Mouse (Mus musculus) layer of hippocampus, adult 2 months (tissue): ENCODE measurements around the gene Dmrtc1c2. TPM values are rescaled to one million over a fixed set of nuclear protein-coding genes. Genes with fewer than 3 reads are reported as not detected.
"Not testable (repeated sequence)": the region's sequence is repeated elsewhere in the genome, so short reads cannot be mapped to it uniquely, and the experiment has no call there.

ENCODE experiments used
- DNase-seq, 2 experiments: peaks; one replicate each; pipeline ENCODE4 v3.0.0; 2022; ENCODE audit warnings: low spot score in 2 of 2
- H3K27ac ChIP-seq: fragments of 200-600 bp; 2 replicates; pipeline ENCODE4 v1.8.1; 2022
- H3K4me3 ChIP-seq: fragments of 200-600 bp; 2 replicates; pipeline ENCODE4 v1.8.1; 2022; ENCODE audit warnings: mild to moderate bottlenecking
- CTCF ChIP-seq: fragments of 200-600 bp; conservative IDR thresholded peaks from 2 replicates; pipeline ENCODE4 v1.8.1; 2022; ENCODE audit warnings: antibody characterized with exemption, mild to moderate bottlenecking, moderate library complexity
- long read RNA-seq, 2 experiments: library from polyadenylated mRNA; stranded (forward); transcript quantifications; one replicate each; pipeline ENCODE4 v2.0.0; 2021; ENCODE audit warnings: borderline mapping rate in 2 of 2
- total RNA-seq, 2 experiments: library from RNA; stranded (reverse); gene quantifications; 2 replicates each; pipeline ENCODE4 v1.2.3; 2021

Gene Dmrtc1c2
- total RNA-seq = not detected
- long read RNA-seq, experiment 1 = 0 reads
- long read RNA-seq, experiment 2 = 0 reads

GRCm38 (mm10) chrX:102854516-102854915 is at the start of gene Dmrtc1c2:
TSS of gene Dmrtc1c2 (minus strand) at chrX:102854616.
- DNase-seq, H3K27ac ChIP-seq, H3K4me3 ChIP-seq: not testable (repeated sequence)

GRCm38 (mm10) chrX:102867871-102868270 is 13.5 kb upstream of the Dmrtc1c2 start, which contains the start of gene 1700031F05Rik:
TSS of gene 1700031F05Rik (minus strand) at chrX:102867971.
- Histone ChIP-seq H3K27ac (no peak within 1 kb of the TSS), H3K4me3 (no peak within 1 kb of the TSS)
- TF ChIP-seq CTCF = no peak
- no peak for DNase-seq

DNA sequence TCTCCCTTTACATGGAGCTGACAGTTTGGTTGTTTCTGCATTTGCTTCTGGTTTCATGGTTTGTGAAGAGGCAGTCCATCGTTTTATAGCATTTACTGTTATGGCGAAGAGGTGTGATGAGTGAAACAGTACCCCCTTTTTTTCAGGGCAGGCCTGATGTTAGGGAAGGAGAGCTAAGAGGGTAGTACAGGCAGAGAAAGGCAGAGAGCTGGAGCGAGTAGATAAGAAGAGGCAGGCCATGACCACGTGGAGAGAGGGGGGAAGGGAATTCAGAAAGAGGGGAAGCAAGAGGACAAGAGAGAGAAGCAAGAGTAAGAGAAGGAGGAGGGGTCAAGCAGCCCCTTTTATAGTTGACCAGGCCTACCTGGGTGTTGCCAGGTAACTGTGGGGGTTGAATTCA is 42.1 kb downstream of the Dmrtc1c2 start:
- no peak for TF ChIP-seq CTCF
- no peak for DNase-seq
- no peak overlapping the region for H3K4me3 ChIP-seq
- no peak overlapping the region for H3K27ac ChIP-seq

DNA sequence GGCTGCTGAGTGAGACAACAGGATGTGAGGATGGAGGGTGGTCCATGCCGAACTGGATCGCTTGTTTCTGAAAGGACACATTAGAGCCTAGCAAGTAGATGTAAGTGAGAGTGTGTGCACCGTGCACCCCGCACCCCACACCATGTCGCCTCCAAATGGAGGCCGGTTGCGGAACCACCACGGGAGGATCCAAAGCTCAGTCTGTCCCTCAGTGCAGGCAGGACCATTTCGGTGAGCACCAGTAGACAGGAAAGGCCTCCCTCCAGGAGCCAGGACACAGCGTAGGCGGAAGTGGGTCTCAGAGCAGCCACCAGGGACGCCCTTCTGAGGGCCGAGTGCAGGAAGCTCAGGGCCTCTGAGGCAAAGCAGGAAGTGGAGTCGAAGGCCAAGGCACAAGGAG is 51.8 kb downstream of the Dmrtc1c2 start, which contains the start of gene Dmrtc1c1:
Gene Dmrtc1c1, plus strand, starts transcription at position 301 of the 400 bp plus-strand sequence.
- not testable (repeated sequence) for DNase-seq, H3K27ac ChIP-seq, H3K4me3 ChIP-seq

Other genes starting within 250 kb of the Dmrtc1c2 start
- gene Phka1, start 210.4 kb downstream of the Dmrtc1c2 start, total RNA-seq = 10 to 100 TPM; 24.2 to 26.8 TPM
- not detected for gene Gm3880, start 167.6 kb downstream of the Dmrtc1c2 start, total RNA-seq
- not detected for gene Gm9112, start 147.0 kb downstream of the Dmrtc1c2 start, total RNA-seq
- not detected for gene Dmrtc1b, start 146.8 kb downstream of the Dmrtc1c2 start, total RNA-seq
- not detected for gene Dmrtc1c1, start 51.7 kb downstream of the Dmrtc1c2 start, total RNA-seq
- gene 1700031F05Rik, start 13.4 kb upstream of the Dmrtc1c2 start, total RNA-seq = not detected
- gene Dmrtc1a, start 54.1 kb upstream of the Dmrtc1c2 start, total RNA-seq = 1 to 10 TPM; 5.6 to 6.6 TPM
- gene 1700011M02Rik, start 54.3 kb upstream of the Dmrtc1c2 start, total RNA-seq = not detected
- not detected for gene 1700018G05Rik, start 73.8 kb upstream of the Dmrtc1c2 start, total RNA-seq